Mouse (Mus musculus): Measurements from ENCODE around the gene Dst. TPM values are rescaled to one million over a fixed set of nuclear protein-coding genes. Genes with fewer than 3 reads are reported as not detected.
A peak's percentile ranks its signal among the peaks of the same experiment; 100 is the strongest.

The Dst gene
- polyA plus RNA-seq, 1 experiment from 2014 or later, result 44.3 TPM

DNA sequence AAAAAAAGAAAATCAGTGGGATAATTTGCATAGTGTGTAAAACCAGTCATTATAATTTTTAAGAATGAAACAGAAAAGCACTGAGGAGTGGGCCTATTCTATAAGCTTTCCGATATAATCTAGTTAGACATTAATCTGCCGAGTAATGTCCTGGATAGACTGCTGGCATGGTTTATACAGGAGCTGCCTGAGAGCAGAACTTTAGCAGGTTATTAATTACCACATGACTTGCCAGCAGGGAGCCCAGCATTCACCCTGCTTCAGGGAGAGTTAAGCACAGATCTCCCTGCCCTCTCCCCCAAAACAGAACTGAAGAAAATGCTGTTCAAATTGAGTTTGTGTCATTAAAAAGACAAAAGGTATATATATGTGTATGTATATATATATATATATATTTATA lies 323.0 kb downstream of the Dst start:
- Histone ChIP-seq H3K36me3 (ENCODE audit: control insufficient read depth, insufficient read depth, low read length) (peaks cover 11% of the 10 kb centered on the region), H3K4me2 (replicated peaks; ENCODE audit: low read depth, low read length) (no peak overlapping the region), H3K9ac (ENCODE audit: low read depth, low read length) (no peak overlapping the region), H3K27ac (ENCODE audit: low read depth, low read length) (no peak overlapping the region), H3K4me1 (ENCODE audit: control insufficient read depth, insufficient read depth, low read length) (0 out of 2 replicates have a peak, but pooled peaks cover 9% of the 10 kb centered on the region), H3K4me3 (ENCODE audit: low read length) (no peak overlapping the region), H3K9me3 (ENCODE audit: control insufficient read depth, low read length) (no peaks in the 10 kb centered on the region), H3K27me3 (ENCODE audit: control insufficient read depth, insufficient read depth, low read length) (no peaks in the 10 kb centered on the region)
- no peak for ATAC-seq (ENCODE audit: low FRiP score, low TSS enrichment)
- WGBS, result 66% methylated on average over 2 of the region's 2 CpGs

- Histone ChIP-seq H3K27me3 (ENCODE audit: control insufficient read depth, insufficient read depth, low read length) (no peaks in the 10 kb centered on the region), H3K4me2 (replicated peaks; ENCODE audit: low read depth, low read length) (peak overlapping the region; percentile 88), H3K27ac (ENCODE audit: low read depth, low read length) (peak overlapping the region; percentile 49; the same call in 1 of the 2 replicates), H3K4me1 (ENCODE audit: control insufficient read depth, insufficient read depth, low read length) (0 out of 2 replicates have a peak, but pooled peaks cover 16% of the 10 kb centered on the region), H3K9ac (ENCODE audit: low read depth, low read length) (peak overlapping the region; percentile 5; the same call in 1 of the 2 replicates), H3K9me3 (ENCODE audit: control insufficient read depth, low read length) (no peaks in the 10 kb centered on the region), H3K4me3 (ENCODE audit: low read length) (peak overlapping the region; percentile 51), H3K36me3 (ENCODE audit: control insufficient read depth, insufficient read depth, low read length) (no peaks in the 10 kb centered on the region)
- under 1% methylated on average over 28 of the region's 28 CpGs for WGBS
- ATAC-seq (ENCODE audit: low FRiP score, low TSS enrichment), result peak; percentile 97
These were observed 328.3 kb downstream of the Dst start for GRCm38 (mm10) chr1:34236254-34236723.

GRCm38 (mm10) chr1:34237211-34237610 lies 329.2 kb downstream of the Dst start:
- 35% methylated on average over 14 of the region's 14 CpGs for WGBS

GRCm38 (mm10) chr1:34237689-34238091 lies 329.7 kb downstream of the Dst start:
- 67% methylated on average over 12 of the region's 12 CpGs for whole genome bisulfite sequencing
- H3K9ac ChIP-seq (ENCODE audit: low read depth, low read length), result no peak overlapping the region

More at GRCm38 (mm10) chr1:34237211-34237610, 329.2 kb downstream of the Dst start:
- no peak for ATAC-seq (ENCODE audit: low FRiP score, low TSS enrichment)
- Histone ChIP-seq H3K4me2 (replicated peaks; ENCODE audit: low read depth, low read length) (peak overlapping the region; percentile 88), H3K4me3 (ENCODE audit: low read length) (peak overlapping the region; percentile 51; the same call in 1 of the 2 replicates), H3K9me3 (ENCODE audit: control insufficient read depth, low read length) (no peaks in the 10 kb centered on the region), H3K9ac (ENCODE audit: low read depth, low read length) (peak overlapping the region; percentile 5; the same call in 1 of the 2 replicates), H3K27me3 (ENCODE audit: control insufficient read depth, insufficient read depth, low read length) (no peaks in the 10 kb centered on the region), H3K27ac (ENCODE audit: low read depth, low read length) (no peak overlapping the region), H3K4me1 (ENCODE audit: control insufficient read depth, insufficient read depth, low read length) (0 out of 2 replicates have a peak, but pooled peaks cover 16% of the 10 kb centered on the region), H3K36me3 (ENCODE audit: control insufficient read depth, insufficient read depth, low read length) (no peaks in the 10 kb centered on the region)

DNA sequence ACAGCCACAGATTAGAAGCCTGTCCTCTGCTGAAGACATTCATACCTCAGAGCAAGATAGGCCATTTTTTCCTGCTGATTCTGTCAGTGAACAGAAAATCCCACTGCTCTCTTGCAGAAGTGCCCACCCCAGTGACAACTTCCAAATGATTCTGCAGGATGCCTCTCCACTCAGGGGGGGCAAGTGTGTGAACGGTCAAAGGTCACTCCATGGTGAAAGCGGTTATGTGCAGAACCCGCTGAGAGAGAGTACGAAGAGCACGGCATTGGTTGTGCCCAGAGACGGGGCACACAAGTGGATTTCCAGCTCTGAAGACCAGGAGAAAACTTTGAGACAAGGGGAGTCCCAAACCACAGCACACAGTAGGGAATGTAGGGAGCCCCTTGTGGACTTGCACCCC lies 330.2 kb downstream of the Dst start:
- Histone ChIP-seq H3K4me2 (replicated peaks; ENCODE audit: low read depth, low read length) (no peak overlapping the region), H3K27me3 (ENCODE audit: control insufficient read depth, insufficient read depth, low read length) (no peaks in the 10 kb centered on the region), H3K4me1 (ENCODE audit: control insufficient read depth, insufficient read depth, low read length) (0 out of 2 replicates have a peak, but pooled peaks cover 16% of the 10 kb centered on the region), H3K4me3 (ENCODE audit: low read length) (no peak overlapping the region), H3K36me3 (ENCODE audit: control insufficient read depth, insufficient read depth, low read length) (peaks cover 9% of the 10 kb centered on the region; the same call in 1 of the 2 replicates), H3K27ac (ENCODE audit: low read depth, low read length) (no peak overlapping the region), H3K9me3 (ENCODE audit: control insufficient read depth, low read length) (no peaks in the 10 kb centered on the region), H3K9ac (ENCODE audit: low read depth, low read length) (no peak overlapping the region)
- ATAC-seq (ENCODE audit: low FRiP score, low TSS enrichment), result no peak
- WGBS, result 91% methylated on average over 6 of the region's 6 CpGs

More at GRCm38 (mm10) chr1:34237689-34238091, 329.7 kb downstream of the Dst start:
- Histone ChIP-seq H3K27ac (ENCODE audit: low read depth, low read length) (no peak overlapping the region), H3K4me1 (ENCODE audit: control insufficient read depth, insufficient read depth, low read length) (0 out of 2 replicates have a peak, but pooled peaks cover 16% of the 10 kb centered on the region), H3K9me3 (ENCODE audit: control insufficient read depth, low read length) (no peaks in the 10 kb centered on the region), H3K27me3 (ENCODE audit: control insufficient read depth, insufficient read depth, low read length) (no peaks in the 10 kb centered on the region), H3K36me3 (ENCODE audit: control insufficient read depth, insufficient read depth, low read length) (peaks cover 4% of the 10 kb centered on the region; the same call in 1 of the 2 replicates), H3K4me2 (replicated peaks; ENCODE audit: low read depth, low read length) (peak overlapping the region; percentile 88; the same call in 1 of the 2 replicates), H3K4me3 (ENCODE audit: low read length) (peak overlapping the region; percentile 51; the same call in 1 of the 2 replicates)
- ATAC-seq (ENCODE audit: low FRiP score, low TSS enrichment), result no peak

DNA sequence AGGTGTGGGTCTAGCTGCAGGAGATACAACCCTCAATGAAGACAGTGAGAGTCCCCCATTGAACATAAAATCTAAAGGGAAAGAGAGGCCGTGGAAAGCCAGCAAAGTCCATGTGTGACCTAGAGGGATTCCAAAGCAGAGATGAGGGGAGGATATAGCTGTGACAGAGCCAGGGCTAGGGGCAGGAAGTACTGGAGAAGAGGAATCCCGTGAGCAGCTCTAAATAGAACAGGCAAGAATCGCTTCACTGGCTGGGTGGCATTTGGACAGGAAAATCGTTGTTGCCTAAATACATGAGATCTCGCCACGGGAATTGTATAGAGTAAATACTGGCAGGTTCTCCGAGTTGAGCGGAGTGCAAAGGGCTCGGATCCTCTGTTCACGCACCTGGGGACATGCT lies 336.7 kb downstream of the Dst start:
- H3K4me1 ChIP-seq (ENCODE audit: control insufficient read depth, insufficient read depth, low read length), result no peaks in the 10 kb centered on the region
- 64% methylated on average over 10 of the region's 10 CpGs for WGBS
- no peak overlapping the region for H3K4me3 ChIP-seq (ENCODE audit: low read length)
- no peak overlapping the region for H3K9ac ChIP-seq (ENCODE audit: low read depth, low read length)
- H3K9me3 ChIP-seq (ENCODE audit: control insufficient read depth, low read length), result no peaks in the 10 kb centered on the region
- H3K36me3 ChIP-seq (ENCODE audit: control insufficient read depth, insufficient read depth, low read length), result peaks cover 26% of the 10 kb centered on the region; the same call in 1 of the 2 replicates
- no peak for ATAC-seq (ENCODE audit: low FRiP score, low TSS enrichment)
- no peak overlapping the region for H3K27ac ChIP-seq (ENCODE audit: low read depth, low read length)
- no peak overlapping the region for H3K4me2 ChIP-seq (replicated peaks; ENCODE audit: low read depth, low read length)
- H3K27me3 ChIP-seq (ENCODE audit: control insufficient read depth, insufficient read depth, low read length), result no peaks in the 10 kb centered on the region

GRCm38 (mm10) chr1:34245951-34246641 lies 338.1 kb downstream of the Dst start:
- H3K9me3 ChIP-seq (ENCODE audit: control insufficient read depth, low read length), result no peaks in the 10 kb centered on the region
- no peaks in the 10 kb centered on the region for H3K4me1 ChIP-seq (ENCODE audit: control insufficient read depth, insufficient read depth, low read length)
- no peak overlapping the region for H3K9ac ChIP-seq (ENCODE audit: low read depth, low read length)
- H3K4me3 ChIP-seq (ENCODE audit: low read length), result no peak overlapping the region
- no peaks in the 10 kb centered on the region for H3K27me3 ChIP-seq (ENCODE audit: control insufficient read depth, insufficient read depth, low read length)
- WGBS, result 67% methylated on average over 15 of the region's 15 CpGs
- no peak overlapping the region for H3K4me2 ChIP-seq (replicated peaks; ENCODE audit: low read depth, low read length)
- H3K27ac ChIP-seq (ENCODE audit: low read depth, low read length), result no peak overlapping the region
- H3K36me3 ChIP-seq (ENCODE audit: control insufficient read depth, insufficient read depth, low read length), result peaks cover 31% of the 10 kb centered on the region; the same call in 1 of the 2 replicates
- no peak for ATAC-seq (ENCODE audit: low FRiP score, low TSS enrichment)

GRCm38 (mm10) chr1:34246642-34246987 lies 338.6 kb downstream of the Dst start:
- WGBS, result 95% methylated on average over 8 of the region's 8 CpGs
- H3K27me3 ChIP-seq (ENCODE audit: control insufficient read depth, insufficient read depth, low read length), result no peaks in the 10 kb centered on the region
- no peak overlapping the region for H3K27ac ChIP-seq (ENCODE audit: low read depth, low read length)
- no peaks in the 10 kb centered on the region for H3K4me1 ChIP-seq (ENCODE audit: control insufficient read depth, insufficient read depth, low read length)
- H3K9me3 ChIP-seq (ENCODE audit: control insufficient read depth, low read length), result no peaks in the 10 kb centered on the region
- H3K4me2 ChIP-seq (replicated peaks; ENCODE audit: low read depth, low read length), result no peak overlapping the region
- no peak overlapping the region for H3K9ac ChIP-seq (ENCODE audit: low read depth, low read length)
- H3K4me3 ChIP-seq (ENCODE audit: low read length), result no peak overlapping the region
- ATAC-seq (ENCODE audit: low FRiP score, low TSS enrichment), result no peak
- peaks cover 31% of the 10 kb centered on the region; the same call in 1 of the 2 replicates for H3K36me3 ChIP-seq (ENCODE audit: control insufficient read depth, insufficient read depth, low read length)

DNA sequence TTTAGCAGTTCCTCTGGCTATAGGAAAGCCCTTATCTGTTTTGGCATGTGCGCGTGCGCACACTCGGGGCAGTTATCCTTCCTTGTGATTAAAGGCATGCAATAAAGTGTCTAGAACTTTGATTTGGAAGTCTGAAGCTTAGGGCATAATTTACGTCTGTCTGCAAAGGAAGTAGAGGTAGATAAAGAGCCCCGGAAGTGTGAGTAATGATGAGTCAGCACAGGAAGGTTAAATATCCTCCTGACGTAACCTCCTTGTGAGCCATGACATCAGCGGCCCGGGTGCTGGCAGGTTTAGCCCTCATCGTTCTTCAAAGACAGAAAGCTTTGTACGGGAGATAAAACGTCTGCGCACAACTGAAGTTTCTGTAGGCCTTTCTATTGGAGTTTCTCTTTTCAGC lies 343.1 kb downstream of the Dst start:
- H3K9me3 ChIP-seq (ENCODE audit: control insufficient read depth, low read length), result no peaks in the 10 kb centered on the region
- 75% methylated on average over 13 of the region's 13 CpGs for WGBS
- no peak overlapping the region for H3K4me3 ChIP-seq (ENCODE audit: low read length)
- no peak overlapping the region for H3K27ac ChIP-seq (ENCODE audit: low read depth, low read length)
- no peak for ATAC-seq (ENCODE audit: low FRiP score, low TSS enrichment)
- peaks cover 48% of the 10 kb centered on the region; the same call in 1 of the 2 replicates for H3K36me3 ChIP-seq (ENCODE audit: control insufficient read depth, insufficient read depth, low read length)
- H3K4me2 ChIP-seq (replicated peaks; ENCODE audit: low read depth, low read length), result no peak overlapping the region
- no peaks in the 10 kb centered on the region for H3K4me1 ChIP-seq (ENCODE audit: control insufficient read depth, insufficient read depth, low read length)
- H3K9ac ChIP-seq (ENCODE audit: low read depth, low read length), result no peak overlapping the region
- H3K27me3 ChIP-seq (ENCODE audit: control insufficient read depth, insufficient read depth, low read length), result no peaks in the 10 kb centered on the region
